Mouse (Mus musculus): ENCODE measurements around the gene Sdc3. TPM values are rescaled to one million over a fixed set of nuclear protein-coding genes. Genes with fewer than 3 reads are reported as not detected.

Sdc3 gene
- total RNA-seq (2023): 5.1 TPM

GRCm38 (mm10) chr4:130792376-130793179 lies at the start of gene Sdc3:
Gene Sdc3 (plus strand): TSS chr4:130792537.

Other genes starting within 250 kb of the Sdc3 start
- gene Nkain1, start 218.4 kb upstream of the Sdc3 start, total RNA-seq (2023): 0.86 TPM
- 142 TPM for gene Pum1, start 129.2 kb upstream of the Sdc3 start, total RNA-seq (2023)
- gene Laptm5, start 120.6 kb downstream of the Sdc3 start, total RNA-seq (2023): 1,006 TPM
- gene Matn1, start 151.8 kb downstream of the Sdc3 start, total RNA-seq (2023): 0.58 TPM